Mouse (Mus musculus) NIH3T3 (cell line): Measurements from ENCODE around the gene Mgarp.
"Not testable (repeated sequence)": the region's sequence is repeated elsewhere in the genome, so short reads cannot be mapped to it uniquely, and the experiment has no call there.

Experiments
- DNase-seq: peaks from one replicate; pipeline ENCODE4 v3.0.0-alpha.2; 2012; ENCODE audit warnings: low read depth

The Mgarp gene

DNA sequence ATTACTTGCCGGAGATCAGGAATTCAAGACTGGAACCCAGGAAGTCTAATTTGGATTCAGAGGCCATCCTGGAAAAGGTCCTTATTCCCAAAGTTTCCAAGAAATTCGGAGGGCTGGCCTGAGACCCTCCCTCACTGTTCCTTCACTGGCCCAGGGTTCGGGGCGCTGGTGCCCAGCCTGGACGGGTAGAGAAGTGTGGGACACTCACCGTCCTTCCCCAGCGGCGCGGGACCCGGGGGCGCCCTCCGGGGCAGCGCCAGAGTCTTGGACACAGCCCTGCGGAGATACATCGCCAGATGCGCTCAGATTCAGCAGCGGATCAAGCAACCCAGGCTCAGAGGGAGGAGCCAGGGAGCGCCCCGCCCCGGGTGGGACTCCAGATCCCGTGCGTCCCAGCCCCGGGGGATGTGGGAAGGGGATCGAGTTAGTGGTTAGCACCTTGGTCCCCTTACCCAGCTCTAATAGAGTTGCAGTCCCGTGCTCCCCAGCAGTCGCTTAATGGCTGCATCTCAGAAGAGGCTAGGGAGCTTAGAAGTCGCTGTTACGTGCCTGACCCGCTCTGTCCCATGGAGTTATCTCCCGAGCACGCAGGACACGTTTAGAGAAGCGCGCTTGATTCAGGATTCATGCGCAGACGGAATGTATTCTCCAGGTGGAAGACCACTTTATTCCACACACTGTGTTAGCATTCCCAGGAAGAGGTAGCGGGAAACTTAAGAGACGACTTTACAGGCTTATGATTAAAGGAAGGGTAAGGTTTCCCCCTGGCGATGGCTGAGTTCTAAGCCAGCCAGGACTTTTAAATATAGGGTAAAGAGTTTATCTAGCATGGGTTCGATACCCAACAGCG, at the start of gene Mgarp:
Gene Mgarp (minus strand): TSS at position 520 of the 850 bp plus-strand sequence.
- DNase-seq, result peak; percentile 62

DNA sequence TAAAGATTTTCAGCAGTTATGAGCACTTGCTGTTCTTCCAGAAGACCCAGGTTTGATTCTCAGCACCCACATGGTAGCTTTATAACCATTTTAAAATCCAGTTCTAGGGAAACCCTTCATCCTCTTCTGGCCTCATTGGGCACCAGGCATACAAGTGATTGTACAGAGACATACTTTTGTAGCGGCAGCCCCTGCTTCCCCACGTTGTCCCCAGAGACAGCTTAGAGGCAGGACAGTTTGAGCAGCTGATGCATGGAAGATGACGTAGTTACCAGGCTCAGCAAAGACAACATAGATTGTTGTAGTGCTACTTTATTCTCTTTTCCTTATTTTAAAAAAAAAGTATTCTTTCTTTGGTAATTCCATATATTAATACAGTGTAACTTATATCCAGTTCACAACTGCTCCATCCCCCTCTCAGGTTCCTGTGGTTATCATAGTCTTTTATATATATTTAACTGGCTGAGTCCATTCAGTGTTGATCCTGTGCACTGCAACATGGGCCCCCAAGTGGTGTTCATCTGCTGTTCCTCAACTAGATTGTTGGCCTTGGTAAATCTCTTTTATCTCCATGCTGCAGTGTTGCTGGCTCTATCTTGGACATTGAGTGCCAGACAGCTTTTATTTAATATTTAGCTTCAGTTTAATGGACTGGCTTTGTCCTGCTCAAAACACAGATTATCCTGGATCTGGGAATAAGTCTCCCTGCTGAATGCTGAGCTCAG, 38.5 kb upstream of the Mgarp start:
- DNase-seq, result no peak

DNA sequence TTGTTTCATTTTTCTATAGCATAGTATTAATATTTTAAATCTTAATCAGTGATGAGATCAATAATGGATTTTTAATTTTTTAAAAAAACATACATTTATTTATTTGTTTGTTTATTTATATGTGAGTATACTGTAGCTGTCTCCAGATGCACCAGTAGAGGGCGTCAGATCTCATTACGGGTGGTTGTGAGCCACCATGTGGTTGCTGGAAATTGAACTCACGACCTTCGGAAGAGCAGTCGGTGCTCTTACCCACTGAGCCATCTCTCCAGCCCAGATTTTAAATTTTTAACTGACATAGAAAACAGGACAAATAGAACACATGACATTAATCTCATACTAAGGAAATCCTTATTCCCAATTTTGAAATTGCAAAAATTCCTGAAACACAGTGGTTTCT, 37.8 kb upstream of the Mgarp start:
- DNase-seq, result not testable (repeated sequence)

DNA sequence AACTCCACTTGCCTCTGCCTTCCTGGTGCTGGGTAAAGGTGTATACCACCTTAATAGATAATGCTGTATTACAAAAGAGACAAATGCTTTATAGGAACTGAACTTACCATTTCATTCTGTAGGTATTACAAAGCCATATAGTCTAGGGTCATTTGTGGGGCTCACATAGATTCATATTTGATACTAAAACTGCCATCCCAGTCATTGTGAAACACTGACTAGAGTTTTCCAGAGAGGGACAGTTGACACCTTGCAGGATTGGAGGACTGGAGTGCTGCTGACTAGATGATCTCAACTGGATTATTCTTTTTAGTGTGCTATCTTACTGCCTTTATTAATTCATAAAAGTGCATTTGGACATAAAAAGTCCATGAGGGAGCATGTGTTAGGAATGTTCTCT, 28.9 kb upstream of the Mgarp start:
- DNase-seq, result no peak

DNA sequence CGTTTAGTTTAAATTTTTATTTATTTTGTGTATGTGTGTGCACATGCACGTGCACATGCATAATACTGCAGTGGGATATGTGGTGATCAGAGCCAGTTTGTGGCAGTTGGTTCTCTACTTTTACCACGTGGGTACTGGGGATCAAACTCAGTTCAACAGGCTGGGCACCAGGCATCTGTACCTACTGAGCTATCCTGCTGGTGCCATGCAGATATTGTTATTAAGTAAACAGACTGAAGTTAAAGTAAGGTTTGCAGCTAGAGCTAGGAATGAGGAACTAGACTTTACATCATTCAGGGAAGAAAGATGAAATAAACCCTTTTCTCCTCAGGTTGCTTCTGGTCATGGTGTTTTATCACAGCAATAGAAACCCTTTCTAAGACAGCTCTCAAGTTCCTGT, 25.4 kb upstream of the Mgarp start:
- DNase-seq, result no peak

DNA sequence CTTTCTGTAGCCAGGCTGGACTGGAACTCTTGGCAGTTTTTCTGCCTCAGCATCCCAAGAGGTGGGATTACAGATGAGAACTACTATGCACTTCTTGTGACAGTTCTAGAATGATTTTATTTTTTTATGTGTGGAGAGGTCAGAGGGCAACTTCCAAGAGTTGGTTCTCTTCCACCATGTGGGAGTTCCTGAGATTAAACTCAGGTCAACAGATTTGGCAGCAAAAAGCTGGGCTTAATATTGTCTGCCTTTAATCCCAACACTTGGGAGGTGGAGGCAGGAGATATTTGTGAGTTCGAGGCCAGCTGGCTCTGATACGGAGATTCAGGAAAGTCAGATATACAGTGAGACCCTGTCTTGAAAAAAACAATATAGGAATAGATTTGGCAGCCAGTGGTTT, 21.4 kb upstream of the Mgarp start:
- DNase-seq, result no peak

DNA sequence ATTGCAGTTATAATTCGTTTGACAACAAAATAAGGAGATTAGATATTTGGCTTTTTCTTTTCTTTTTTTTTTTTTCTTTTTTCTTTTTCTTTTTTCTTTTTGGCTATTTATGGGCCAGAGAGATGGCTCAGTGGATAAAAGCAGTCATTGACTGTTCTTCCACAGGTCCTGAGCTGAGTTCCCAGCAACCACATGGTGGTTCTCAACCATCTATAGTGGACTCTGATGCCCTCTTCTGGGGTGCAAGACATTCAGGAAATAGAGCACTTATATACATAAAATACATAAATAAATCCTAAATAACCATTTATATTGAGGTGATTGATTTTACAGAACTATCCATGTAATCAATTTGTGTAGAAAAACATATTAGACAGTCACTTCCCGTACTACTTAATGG, 20.9 kb upstream of the Mgarp start:
- DNase-seq, result peak; percentile 41

DNA sequence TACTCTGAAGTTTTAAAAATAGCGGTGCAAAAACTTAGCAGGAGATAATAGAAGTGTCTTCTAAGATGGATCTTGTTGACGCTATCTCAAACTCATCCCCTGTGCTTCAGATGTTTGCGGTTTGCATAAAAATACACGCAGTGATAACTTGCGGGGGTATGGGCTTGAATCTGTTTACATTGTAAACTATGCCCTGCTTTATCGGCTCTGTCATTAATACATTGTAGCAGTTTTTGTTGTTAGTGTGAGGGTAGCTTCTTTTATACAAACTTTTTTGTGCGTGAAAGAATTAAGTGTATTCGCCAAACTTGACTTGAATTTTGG, 20.6 kb upstream of the Mgarp start:
- no peak for DNase-seq

DNA sequence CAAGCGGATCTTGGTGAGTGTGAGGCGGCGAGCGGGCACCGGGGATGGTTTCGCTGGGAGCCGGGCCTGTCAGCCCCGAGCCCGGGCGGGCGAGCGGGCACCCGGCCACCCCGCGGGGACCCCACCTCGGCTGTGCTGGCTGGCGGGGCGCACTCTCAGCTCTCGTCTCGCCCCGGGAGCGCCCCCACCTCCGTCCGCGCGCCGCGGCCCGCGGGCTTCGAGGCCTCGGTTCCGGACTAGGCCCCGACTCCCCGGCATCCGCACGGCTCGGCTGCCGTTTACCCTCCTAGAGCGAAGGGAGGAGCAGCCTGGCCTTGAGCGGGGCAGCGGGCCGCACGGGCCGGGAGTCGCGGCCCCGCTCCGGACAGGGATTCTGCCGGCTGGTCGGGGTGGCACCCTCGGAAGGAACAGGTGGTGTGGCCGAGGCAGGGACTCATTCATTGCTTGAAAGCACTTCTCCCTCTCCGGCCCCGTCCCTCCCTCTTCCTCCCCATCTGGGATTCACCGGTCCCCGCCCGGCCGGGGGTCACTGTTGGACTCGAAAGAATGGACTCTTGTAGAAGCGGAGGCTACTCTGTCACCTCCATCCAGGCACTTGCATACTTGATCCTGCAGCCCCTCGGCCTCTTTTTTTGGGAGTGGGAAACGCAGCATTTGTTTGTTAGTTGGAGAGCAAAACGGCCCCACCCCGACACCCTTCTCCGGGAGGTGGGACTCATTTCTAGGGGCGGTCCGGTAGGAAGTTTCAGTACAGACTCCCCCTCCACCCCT, 20.0 kb upstream of the Mgarp start:
- DNase-seq, result peak; percentile 57

DNA sequence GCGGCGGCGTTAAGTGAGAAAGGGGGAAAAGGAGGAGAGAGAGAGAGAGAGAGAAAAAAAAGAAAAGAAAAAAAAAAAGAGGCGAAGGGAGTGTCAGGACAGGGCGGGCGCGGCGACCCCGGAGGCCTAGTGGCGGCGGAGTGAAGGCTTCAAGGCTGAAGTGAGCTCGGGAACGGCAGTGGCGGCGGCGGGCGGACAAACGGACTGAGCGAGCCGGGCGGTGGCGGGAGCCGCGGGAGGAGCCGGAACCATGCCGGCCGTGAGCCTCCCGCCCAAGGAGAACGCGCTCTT, 19.5 kb upstream of the Mgarp start:
- no peak for DNase-seq

DNA sequence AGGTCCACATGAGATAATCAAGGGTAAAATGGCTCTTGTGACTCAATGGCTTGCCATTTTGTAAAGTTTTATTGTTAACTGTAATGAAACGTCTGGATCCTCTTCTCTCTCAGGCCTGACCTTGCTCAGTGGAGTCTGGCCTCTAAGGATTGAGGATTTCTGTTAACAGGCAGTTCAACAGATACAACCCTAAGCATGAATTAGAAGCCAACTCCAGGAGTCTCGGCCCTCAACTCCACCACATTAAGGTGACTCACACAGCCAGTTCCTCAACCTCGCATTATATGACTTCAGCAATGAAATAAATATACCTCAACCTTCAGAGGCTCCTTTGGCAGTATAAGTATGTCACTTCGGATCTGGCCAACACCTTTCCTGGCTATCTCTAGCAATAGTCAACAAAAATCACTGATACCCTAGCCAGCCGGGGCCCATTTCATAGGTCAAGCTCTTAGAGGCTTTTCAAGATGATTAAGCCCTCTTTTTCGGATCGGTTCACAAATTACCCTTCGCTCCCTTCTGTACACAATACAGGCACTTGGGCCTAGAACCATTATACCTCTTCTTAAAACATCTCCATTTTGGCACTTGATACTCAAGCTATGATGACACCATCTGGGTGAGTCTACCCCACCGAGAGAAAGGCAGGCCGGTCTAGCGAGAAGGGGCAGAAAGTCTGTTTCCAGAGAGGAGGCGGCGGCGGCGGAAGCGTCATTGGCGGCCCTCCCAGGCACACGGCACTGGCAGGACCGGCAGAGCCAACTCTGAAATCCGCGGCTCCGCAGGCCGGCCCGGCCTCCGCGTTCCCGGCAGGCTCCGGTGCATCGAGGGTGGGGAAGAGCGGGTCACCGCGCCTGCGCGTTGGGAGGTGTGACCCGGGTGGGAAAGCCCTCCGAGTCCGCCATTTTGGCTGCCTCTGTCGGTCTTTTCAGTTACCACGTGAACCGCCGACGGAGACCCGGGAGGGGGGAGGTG, 18.8 kb upstream of the Mgarp start, which contains the start of gene Naa15:
Gene Naa15 (plus strand): TSS at position 51 of the 975 bp plus-strand sequence.
- DNase-seq, result peak; percentile 98

DNA sequence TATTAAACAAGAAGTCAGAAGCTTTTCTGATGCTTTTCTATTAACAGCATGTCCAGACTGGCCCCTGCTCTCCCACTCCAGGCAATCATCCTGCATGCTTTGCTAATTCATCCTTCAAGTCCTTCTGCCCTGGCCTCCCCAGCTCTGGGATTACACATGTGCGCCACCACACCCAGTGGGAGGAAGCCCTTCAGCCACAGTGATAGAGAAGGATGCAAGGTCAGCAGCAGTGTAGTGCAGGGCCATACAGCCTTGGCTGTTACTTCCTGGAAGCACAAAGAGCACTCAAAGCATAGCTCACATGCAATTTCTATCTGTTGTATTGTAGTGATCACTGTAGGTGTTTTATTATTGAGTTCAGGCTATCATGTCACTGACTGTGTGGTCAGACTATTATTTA, 16.7 kb upstream of the Mgarp start:
- no peak for DNase-seq

DNA sequence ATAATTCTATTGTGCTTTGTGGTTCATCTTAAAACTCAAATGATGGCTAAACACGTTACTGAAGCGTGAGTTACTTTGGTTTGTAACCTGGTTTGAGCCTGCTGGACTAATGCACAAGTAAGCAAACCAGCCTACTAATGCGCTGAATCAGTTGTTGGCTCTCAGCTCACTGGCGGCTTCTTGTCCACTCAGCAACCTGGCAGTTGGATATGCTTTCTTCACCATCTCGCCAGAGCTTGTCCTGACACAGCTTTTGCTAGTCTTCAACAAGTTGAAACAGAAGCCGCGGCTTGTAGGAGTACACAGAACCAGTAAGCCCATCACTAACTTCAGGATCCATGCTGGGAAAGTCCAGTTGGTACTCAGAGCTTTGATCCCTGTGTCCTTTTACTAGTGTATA, 15.9 kb upstream of the Mgarp start:
- DNase-seq, result no peak

DNA sequence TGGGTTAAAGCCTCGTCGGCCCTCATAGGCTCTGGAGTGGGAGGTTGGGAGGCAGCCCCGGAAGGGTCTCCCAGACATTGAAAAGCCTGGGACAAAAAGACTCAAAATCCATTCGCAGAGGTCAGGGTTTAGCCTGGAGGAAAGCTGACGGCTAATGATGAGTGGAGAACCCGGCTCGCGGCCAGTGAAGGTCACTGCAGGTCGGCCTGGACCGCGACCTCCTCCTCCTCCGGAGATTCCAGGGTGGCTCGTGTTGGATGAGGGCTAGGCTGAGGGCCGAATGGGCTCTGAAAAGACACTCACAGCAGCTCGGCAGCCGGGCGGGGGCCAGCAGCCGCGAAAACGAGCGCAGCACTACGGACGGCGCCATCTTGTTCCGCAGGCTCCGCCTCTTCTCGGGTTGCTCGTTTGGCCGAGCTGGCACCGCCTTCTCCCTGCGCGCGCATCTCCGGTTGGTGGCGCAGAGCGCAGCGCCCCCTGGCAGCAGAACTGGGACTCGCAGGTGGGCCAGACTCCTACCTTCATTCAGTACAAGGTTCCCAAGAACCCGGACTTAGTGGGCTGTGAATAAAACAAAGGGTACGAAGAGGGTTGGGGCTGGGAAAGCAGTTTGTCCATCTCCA, 12.1 kb upstream of the Mgarp start, which contains the start of gene Ndufc1:
Gene Ndufc1 (minus strand): TSS at position 428 of the 623 bp plus-strand sequence.
- peak; percentile 98 for DNase-seq

DNA sequence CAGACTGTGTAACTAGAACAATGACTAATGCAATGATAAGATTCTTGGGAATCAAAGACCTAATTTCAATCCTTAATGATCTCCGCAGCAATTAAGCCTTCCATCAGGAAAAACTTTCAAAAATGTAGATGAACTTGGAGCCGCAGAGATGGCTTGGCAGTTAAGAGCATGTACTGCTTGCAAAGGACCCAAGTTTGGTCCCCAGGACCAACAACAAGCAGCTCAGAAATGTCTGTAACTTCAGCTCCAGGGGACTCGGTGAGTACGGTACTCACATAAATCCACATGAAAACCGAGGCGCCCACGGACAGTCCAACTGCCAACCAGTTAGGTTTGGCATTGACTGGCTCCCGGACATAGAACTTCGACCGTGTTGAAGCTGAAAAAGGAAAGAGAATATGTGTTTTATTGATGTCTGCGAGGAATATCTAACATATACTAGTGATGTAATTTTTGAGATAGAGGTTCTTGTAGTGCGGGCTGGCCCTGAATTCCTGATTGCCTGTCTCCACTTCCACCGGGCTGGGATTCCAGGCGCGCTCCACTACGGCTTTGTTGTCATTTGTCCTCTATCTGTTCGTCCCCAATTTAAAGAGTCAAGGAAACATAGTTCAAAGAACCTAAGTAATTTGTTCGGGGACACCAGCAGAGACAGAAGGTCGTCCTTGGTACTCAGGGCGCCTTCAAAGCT, 11.5 kb upstream of the Mgarp start:
- peak; percentile 36 for DNase-seq

DNA sequence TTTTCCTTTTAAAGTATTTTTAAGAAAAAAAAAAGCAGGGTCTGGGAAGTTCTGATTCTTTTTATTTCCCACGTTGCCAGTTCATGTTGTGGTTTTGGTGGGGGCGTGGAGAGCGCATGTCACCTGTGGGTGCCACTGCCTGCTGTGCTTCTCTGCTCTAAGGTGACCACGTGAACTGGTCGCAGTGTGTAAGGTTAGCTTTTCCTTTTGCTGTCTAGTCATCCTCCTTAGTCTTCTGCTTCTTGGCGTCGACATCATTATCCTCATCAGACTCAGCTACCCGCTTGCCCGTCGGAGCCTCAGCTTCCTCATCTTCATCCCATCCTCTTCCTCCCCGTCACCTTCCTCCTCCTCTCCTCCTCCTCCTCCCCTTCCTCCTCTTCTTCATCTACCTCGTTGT, 6.1 kb upstream of the Mgarp start:
- DNase-seq, result no peak

DNA sequence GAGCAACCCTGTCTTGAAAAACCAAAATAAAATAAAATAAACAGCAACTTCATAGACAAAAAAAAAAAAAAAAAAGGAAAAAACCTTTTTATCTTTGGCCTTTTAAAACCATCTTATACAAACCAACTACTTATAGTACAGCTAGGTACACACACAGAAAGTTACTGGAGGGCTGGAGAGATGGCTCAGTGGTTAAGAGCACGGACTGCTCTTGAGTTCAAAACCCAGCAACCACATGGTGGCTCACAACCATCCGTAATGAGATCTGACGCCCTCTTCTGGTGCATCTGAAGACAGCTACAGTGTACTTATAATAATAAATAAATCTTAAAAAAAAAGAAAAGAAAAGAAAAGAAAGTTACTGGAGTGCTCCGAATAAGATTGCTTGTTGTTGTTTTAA, 5.5 kb upstream of the Mgarp start:
- not testable (repeated sequence) for DNase-seq

DNA sequence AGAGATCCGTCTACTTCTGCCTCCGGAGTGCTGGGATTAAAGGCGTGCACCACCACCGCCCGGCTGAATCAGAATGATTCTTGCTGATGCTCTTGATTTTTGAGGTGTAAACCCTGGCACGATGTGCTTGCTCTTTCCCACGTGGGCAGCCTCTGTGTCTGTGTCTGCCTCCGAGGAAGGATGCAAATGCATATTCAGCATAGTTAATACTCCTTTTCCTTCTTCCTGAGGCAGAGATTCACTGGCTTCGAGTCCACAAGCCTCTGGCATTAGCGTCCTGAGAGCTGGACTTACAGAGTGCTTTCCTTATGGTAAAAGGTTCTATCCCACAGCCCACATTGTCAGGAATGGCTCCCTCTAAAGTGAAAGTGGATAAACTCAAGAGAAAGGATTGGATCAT, 4.1 kb upstream of the Mgarp start:
- DNase-seq, result peak; percentile 23

DNA sequence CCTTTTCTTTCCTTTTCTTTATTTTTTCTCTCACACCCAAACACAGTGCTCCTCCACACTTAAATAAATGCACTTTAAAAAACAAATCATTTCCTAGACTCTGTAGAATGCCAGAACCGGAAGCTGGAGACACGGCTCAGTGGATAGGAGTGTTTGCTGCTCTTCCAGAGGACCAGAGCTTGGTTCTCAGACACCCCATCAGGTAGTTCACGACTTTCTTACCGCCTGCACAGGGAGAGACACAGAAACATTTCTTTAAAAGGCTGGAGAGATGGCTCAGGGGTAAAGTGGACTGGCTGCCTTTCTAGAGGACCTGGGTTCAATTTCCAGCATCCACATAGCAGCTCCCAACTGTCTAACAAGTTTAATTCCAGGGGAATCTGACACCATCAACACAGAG, 3.0 kb upstream of the Mgarp start:
- DNase-seq, result no peak

DNA sequence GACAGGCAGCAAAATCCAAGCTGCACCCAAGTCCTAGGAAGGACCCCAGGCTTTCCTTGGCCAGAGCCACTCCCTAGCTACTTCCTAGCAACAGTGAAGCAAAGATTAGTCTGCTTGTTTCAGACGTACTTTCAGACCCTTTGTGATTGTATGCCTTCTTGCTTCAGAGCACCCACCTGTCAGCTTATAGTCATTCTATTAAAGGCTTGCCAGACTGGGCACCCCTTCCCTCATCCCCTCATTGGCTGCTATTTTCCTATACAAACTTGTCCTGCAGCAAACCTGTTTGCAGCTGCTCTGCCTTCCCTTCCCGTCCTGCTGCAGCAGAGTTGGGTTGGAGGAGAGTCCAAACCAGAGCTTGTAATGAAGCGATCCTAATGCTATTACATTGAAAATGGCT, 2.1 kb upstream of the Mgarp start:
- no peak for DNase-seq
